37 mouse cellular contexts compared by ENCODE assay signal in genomic region chr5:134948085-134948439, GRCm38 (mm10). TPM values are rescaled to one million over a fixed set of nuclear protein-coding genes. Genes with fewer than 3 reads are reported as not detected.
DNase-seq lines count a peak whose midpoint lies in the region; ATAC-seq and TF ChIP-seq lines count a peak whose summit lies in the region.
"Had no signal": no experiment of that assay in that cellular context is flagged by ENCODE, and none has a peak within 500 bp of the region (broad histone marks: within the 10 kb centered on the region; RNA-seq: fewer than 3 reads in every experiment).

No protein-coding gene starts in this region.

- H3K27ac ChIP-seq in forebrain, embryonic 10.5 days, result 0 out of 2 replicates have a peak overlapping the region, but pooled peaks have one; percentile 15
- no peak overlapping the region for H3K27ac ChIP-seq in forebrain, postnatal 0 days (ENCODE audit: low read depth, low read length)
- peak overlapping the region; percentile 92 for H3K27ac ChIP-seq in lung, embryonic 16.5 days (ENCODE audit: low read length)
- H3K27ac ChIP-seq in ES-E14 (ENCODE audit: insufficient read depth, low read depth, low read length, poor library complexity, severe bottlenecking), result 0 out of 2 replicates have a peak overlapping the region, but pooled peaks have one; percentile 84
- peak overlapping the region; percentile 94 for H3K27ac ChIP-seq in stomach, embryonic 16.5 days (ENCODE audit: low read length)
- H3K27ac ChIP-seq in left cerebral cortex, adult 2 months, result no peak overlapping the region
- H3K27ac ChIP-seq in limb, embryonic 10.5 days, result no peak overlapping the region
- H3K27ac ChIP-seq: forebrain, embryonic 12.5 days; hindbrain, embryonic 14.5 days; liver, embryonic 14.5 days had no signal

- no peak for TF ChIP-seq CTCF in forebrain, postnatal 0 days (IDR thresholded peaks at IDR 0.05; ENCODE audit: low read depth)
- no peak for TF ChIP-seq CTCF in left cerebral cortex, adult 2 months (IDR thresholded peaks at IDR 0.05)

- no peak overlapping the region for H3K4me3 ChIP-seq in forebrain, embryonic 10.5 days
- no peak overlapping the region for H3K4me3 ChIP-seq in forebrain, postnatal 0 days (ENCODE audit: low read depth, low read length)
- no peak overlapping the region for H3K4me3 ChIP-seq in lung, embryonic 16.5 days (ENCODE audit: low read length)
- no peak overlapping the region for H3K4me3 ChIP-seq in ES-E14 (ENCODE audit: insufficient read depth in 1 of 2, low read depth in 1 of 2, low read length in 2 of 2, poor library complexity in 1 of 2, severe bottlenecking in 1 of 2)
- H3K4me3 ChIP-seq in stomach, embryonic 16.5 days (replicated peaks; ENCODE audit: low read length), result no peak overlapping the region
- no peak overlapping the region for H3K4me3 ChIP-seq in left cerebral cortex, adult 2 months
- no peak overlapping the region for H3K4me3 ChIP-seq in limb, embryonic 10.5 days
- H3K4me3 ChIP-seq: erythroblast, embryonic 14.5 days; forebrain, embryonic 12.5 days had no signal

- peaks cover 50% of the 10 kb centered on the region for H3K27me3 ChIP-seq in forebrain, embryonic 10.5 days (ENCODE audit: poor library complexity, severe bottlenecking)
- peaks cover 12% of the 10 kb centered on the region; the same call in 1 of the 2 replicates for H3K27me3 ChIP-seq in forebrain, postnatal 0 days (ENCODE audit: insufficient read depth, low read length)
- no peaks in the 10 kb centered on the region for H3K27me3 ChIP-seq in lung, embryonic 16.5 days (ENCODE audit: control insufficient read depth, insufficient read depth, low read depth, low read length)
- H3K27me3 ChIP-seq in stomach, embryonic 16.5 days (ENCODE audit: control insufficient read depth, insufficient read depth, low read length), result no peaks in the 10 kb centered on the region
- peaks cover 65% of the 10 kb centered on the region for H3K27me3 ChIP-seq in limb, embryonic 10.5 days (ENCODE audit: low read depth, poor library complexity, severe bottlenecking)

- WGBS in forebrain, embryonic 10.5 days, result 71% methylated on average over 4 of the region's 4 CpGs
- WGBS in forebrain, postnatal 0 days, result 62% methylated on average over 4 of the region's 4 CpGs
- 37% methylated on average over 4 of the region's 4 CpGs for WGBS in lung, embryonic 16.5 days
- WGBS in stomach, embryonic 16.5 days, result 49% methylated on average over 4 of the region's 4 CpGs
- WGBS in limb, embryonic 10.5 days, result 60% methylated on average over 4 of the region's 4 CpGs

- H3K9me3 ChIP-seq in forebrain, embryonic 10.5 days, result no peaks in the 10 kb centered on the region
- H3K9me3 ChIP-seq in forebrain, postnatal 0 days (ENCODE audit: low read length), result no peaks in the 10 kb centered on the region
- no peaks in the 10 kb centered on the region for H3K9me3 ChIP-seq in lung, embryonic 16.5 days (ENCODE audit: control insufficient read depth, low read length)
- no peaks in the 10 kb centered on the region for H3K9me3 ChIP-seq in ES-E14 (ENCODE audit: control insufficient read depth, insufficient read depth, low read depth, low read length)
- H3K9me3 ChIP-seq in stomach, embryonic 16.5 days (replicated peaks; ENCODE audit: control insufficient read depth, low read length), result no peaks in the 10 kb centered on the region
- no peaks in the 10 kb centered on the region for H3K9me3 ChIP-seq in limb, embryonic 10.5 days (replicated peaks)
- H3K9me3 ChIP-seq: forebrain, embryonic 12.5 days had no signal

- no peak for ATAC-seq in forebrain, postnatal 0 days
- no peak for ATAC-seq in lung, embryonic 16.5 days (ENCODE audit: low read depth)
- no peak for ATAC-seq in stomach, embryonic 16.5 days (ENCODE audit: insufficient read depth, low FRiP score)

- in situ Hi-C loops in ES-E14 (cut with MboI; ENCODE audit: low sequenced_read_pairs in 2 of 2, unreplicated experiment in 2 of 2), result no loop called here

- H3K9ac ChIP-seq in forebrain, postnatal 0 days, result no peak overlapping the region
- H3K9ac ChIP-seq in lung, embryonic 16.5 days (ENCODE audit: low read length), result 0 out of 2 replicates have a peak overlapping the region, but pooled peaks have one; percentile 9
- H3K9ac ChIP-seq in ES-E14 (ENCODE audit: insufficient read depth, low read depth, low read length, poor library complexity, severe bottlenecking), result no peak overlapping the region
- peak overlapping the region; percentile 31; the same call in 1 of the 2 replicates for H3K9ac ChIP-seq in stomach, embryonic 16.5 days (ENCODE audit: low read length)
- H3K9ac ChIP-seq: forebrain, embryonic 12.5 days; hindbrain, embryonic 14.5 days; liver, embryonic 14.5 days had no signal

- no peak for DNase-seq in forebrain, embryonic 10.5 days (ENCODE audit: extremely low spot score, low spot score)
- no peak for DNase-seq in forebrain, postnatal 0 days
- DNase-seq in lung, postnatal 10 days, result no peak
- DNase-seq in ES-E14 (ENCODE audit: low read depth, low spot score), result no peak
- DNase-seq in left cerebral cortex, adult 2 months (ENCODE audit: extremely low spot score in 1 of 2, low spot score in 2 of 2), result no peak
- DNase-seq in limb, embryonic 10.5 days (ENCODE audit: low spot score), result no peak
- DNase-seq: adrenal gland, postnatal 25 days; cerebellum, adult 11-12 months; cerebellum, postnatal 10 days; gastrocnemius, postnatal 14 days; kidney, adult 8-10 months; kidney, postnatal 4 days; liver; midbrain, embryonic 14.5 days; right cerebral cortex, postnatal 14 days had no signal

- H3K4me2 ChIP-seq in forebrain, postnatal 0 days (ENCODE audit: low read depth), result no peak overlapping the region
- H3K4me2 ChIP-seq in lung, embryonic 16.5 days (ENCODE audit: low read depth, low read length), result no peak overlapping the region
- H3K4me2 ChIP-seq in stomach, embryonic 16.5 days (ENCODE audit: low read depth, low read length), result no peak overlapping the region
- H3K4me2 ChIP-seq: forebrain, embryonic 12.5 days; heart, embryonic 11.5 days; hindbrain, embryonic 14.5 days had no signal

- intact Hi-C loops in left cerebral cortex, adult 2 months (cut with DNase I), result no loop called here

- H3K4me1 ChIP-seq in forebrain, embryonic 10.5 days, result peaks cover 36% of the 10 kb centered on the region
- no peaks in the 10 kb centered on the region for H3K4me1 ChIP-seq in forebrain, postnatal 0 days (ENCODE audit: insufficient read depth)
- peaks cover 32% of the 10 kb centered on the region for H3K4me1 ChIP-seq in lung, embryonic 16.5 days (replicated peaks; ENCODE audit: control insufficient read depth, insufficient read depth, low read length)
- H3K4me1 ChIP-seq in ES-E14 (ENCODE audit: control insufficient read depth in 2 of 2, insufficient read depth in 2 of 2, low read length in 2 of 2, poor library complexity in 1 of 2), result peaks cover 10 to 43% of the 10 kb centered on the region in 2 experiments
- H3K4me1 ChIP-seq in stomach, embryonic 16.5 days (ENCODE audit: control insufficient read depth, insufficient read depth, low read length), result peaks cover 23% of the 10 kb centered on the region
- H3K4me1 ChIP-seq in limb, embryonic 10.5 days, result peaks cover 32% of the 10 kb centered on the region

- H3K36me3 ChIP-seq in forebrain, embryonic 10.5 days (replicated peaks), result no peaks in the 10 kb centered on the region
- H3K36me3 ChIP-seq in forebrain, postnatal 0 days (ENCODE audit: insufficient read depth), result no peaks in the 10 kb centered on the region
- no peaks in the 10 kb centered on the region for H3K36me3 ChIP-seq in lung, embryonic 16.5 days (ENCODE audit: control insufficient read depth, insufficient read depth, low read length)
- peaks cover 7% of the 10 kb centered on the region; the same call in 1 of the 2 replicates for H3K36me3 ChIP-seq in ES-E14 (ENCODE audit: control insufficient read depth, insufficient read depth, low read length, poor library complexity, severe bottlenecking)
- H3K36me3 ChIP-seq in stomach, embryonic 16.5 days (ENCODE audit: control insufficient read depth, insufficient read depth, low read length), result no peaks in the 10 kb centered on the region
- H3K36me3 ChIP-seq in limb, embryonic 10.5 days, result no peaks in the 10 kb centered on the region
- H3K36me3 ChIP-seq: forebrain, embryonic 12.5 days had no signal

RNA-seq across cellular contexts. Expression of gene Cldn4, which starts 1.3 kb away (rescaled TPM):
- 6.2 and 6.3 TPM in 2 replicates for polyA plus RNA-seq in forebrain, embryonic 10.5 days (2016; fragmentation: Nextera tagmentation; extraction: Ambion mirVana)
- not detected in 2 replicates for total RNA-seq in forebrain, postnatal 0 days (2014; rRNA removed)
- not detected in 2 replicates for polyA plus RNA-seq in forebrain, postnatal 0 days (2015; fragmentation: Nextera tagmentation; extraction: Ambion mirVana)
- polyA plus RNA-seq in lung, embryonic 16.5 days (2015; fragmentation: Nextera tagmentation; extraction: Ambion mirVana), result 33.0 and 33.1 TPM in 2 replicates
- 150 and 350 TPM in 2 replicates for total RNA-seq in ES-E14 (2012; rRNA removed)
- polyA plus RNA-seq in stomach, embryonic 16.5 days (2015; fragmentation: Nextera tagmentation; extraction: Ambion mirVana), result 73.1 and 90.8 TPM in 2 replicates
- total RNA-seq in left cerebral cortex, adult 2 months (2021), result not detected
- polyA plus RNA-seq in limb, embryonic 10.5 days (2016; fragmentation: Nextera tagmentation; extraction: Ambion mirVana), result 9.8 and 10.0 TPM in 2 replicates
- total RNA-seq: adrenal gland, adult 18-20 months; adrenal gland, postnatal 25 days; common myeloid progenitor, adult 5-6 weeks; gastrocnemius, postnatal 14 days; granulocyte monocyte progenitor cell, adult 5-6 weeks; hematopoietic stem cell, adult 5-6 weeks; layer of hippocampus, adult 8-10 months; layer of hippocampus, postnatal 25 days; monocyte, adult 5-6 weeks had no signal
- polyA plus RNA-seq: erythroblast, embryonic 14.5 days; heart, postnatal 0 days; hindbrain, embryonic 14.5 days; midbrain, embryonic 14.5 days; neural tube, embryonic 14.5 days had no signal

RNA-seq across cellular contexts. Expression of gene Mettl27, which starts 15.9 kb away (rescaled TPM):
- polyA plus RNA-seq in forebrain, embryonic 10.5 days (2016; fragmentation: Nextera tagmentation; extraction: Ambion mirVana), result 10.3 and 11.8 TPM in 2 replicates
- total RNA-seq in forebrain, postnatal 0 days (2014; rRNA removed), result 4.5 and 10.1 TPM in 2 replicates
- 6.8 and 11.2 TPM in 2 replicates for polyA plus RNA-seq in forebrain, postnatal 0 days (2015; fragmentation: Nextera tagmentation; extraction: Ambion mirVana)
- polyA plus RNA-seq in lung, embryonic 16.5 days (2015; fragmentation: Nextera tagmentation; extraction: Ambion mirVana), result 30.6 and 33.5 TPM in 2 replicates
- total RNA-seq in ES-E14 (2012; rRNA removed), result 15.6 and 17.3 TPM in 2 replicates
- polyA plus RNA-seq in stomach, embryonic 16.5 days (2015; fragmentation: Nextera tagmentation; extraction: Ambion mirVana), result 14.1 and 14.8 TPM in 2 replicates
- 1 to 10 TPM; 7.5 to 9.3 TPM for total RNA-seq in left cerebral cortex, adult 2 months (2021)
- polyA plus RNA-seq in limb, embryonic 10.5 days (2016; fragmentation: Nextera tagmentation; extraction: Ambion mirVana), result 11.0 and 16.5 TPM in 2 replicates
- total RNA-seq: monocyte, adult 5-6 weeks had no signal

RNA-seq across cellular contexts. Expression of gene Cldn13, which starts 32.7 kb away (rescaled TPM):
- 2.0 and 4.9 TPM in 2 replicates for polyA plus RNA-seq in forebrain, embryonic 10.5 days (2016; fragmentation: Nextera tagmentation; extraction: Ambion mirVana)
- not detected in 2 replicates for total RNA-seq in forebrain, postnatal 0 days (2014; rRNA removed)
- polyA plus RNA-seq in forebrain, postnatal 0 days (2015; fragmentation: Nextera tagmentation; extraction: Ambion mirVana), result not detected in 2 replicates
- polyA plus RNA-seq in lung, embryonic 16.5 days (2015; fragmentation: Nextera tagmentation; extraction: Ambion mirVana), result 0.75 and 3.3 TPM in 2 replicates
- total RNA-seq in ES-E14 (2012; rRNA removed), result not detected in 2 replicates
- polyA plus RNA-seq in stomach, embryonic 16.5 days (2015; fragmentation: Nextera tagmentation; extraction: Ambion mirVana), result 8.6 and 13.5 TPM in 2 replicates
- total RNA-seq in left cerebral cortex, adult 2 months (2021), result not detected
- 2.1 and 2.3 TPM in 2 replicates for polyA plus RNA-seq in limb, embryonic 10.5 days (2016; fragmentation: Nextera tagmentation; extraction: Ambion mirVana)
- total RNA-seq: adrenal gland, adult 18-20 months; adrenal gland, postnatal 25 days; CH12.LX; gastrocnemius, postnatal 14 days; granulocyte monocyte progenitor cell, adult 5-6 weeks; layer of hippocampus, adult 8-10 months; layer of hippocampus, postnatal 25 days; monocyte, adult 5-6 weeks had no signal
- polyA plus RNA-seq: C2C12; midbrain, embryonic 14.5 days; small intestine, adult 2 months had no signal

RNA-seq across cellular contexts. Expression of gene Cldn3, which starts 38.0 kb away (rescaled TPM):
- 10.8 and 14.9 TPM in 2 replicates for polyA plus RNA-seq in forebrain, embryonic 10.5 days (2016; fragmentation: Nextera tagmentation; extraction: Ambion mirVana)
- total RNA-seq in forebrain, postnatal 0 days (2014; rRNA removed), result 5.5 and 8.8 TPM in 2 replicates
- 10.6 and 10.9 TPM in 2 replicates for polyA plus RNA-seq in forebrain, postnatal 0 days (2015; fragmentation: Nextera tagmentation; extraction: Ambion mirVana)
- polyA plus RNA-seq in lung, embryonic 16.5 days (2015; fragmentation: Nextera tagmentation; extraction: Ambion mirVana), result 328 and 355 TPM in 2 replicates
- 8.4 and 24.1 TPM in 2 replicates for total RNA-seq in ES-E14 (2012; rRNA removed)
- 83.9 and 89.2 TPM in 2 replicates for polyA plus RNA-seq in stomach, embryonic 16.5 days (2015; fragmentation: Nextera tagmentation; extraction: Ambion mirVana)
- under 1 TPM; 0.81 to 0.82 TPM for total RNA-seq in left cerebral cortex, adult 2 months (2021)
- 8.3 and 10.3 TPM in 2 replicates for polyA plus RNA-seq in limb, embryonic 10.5 days (2016; fragmentation: Nextera tagmentation; extraction: Ambion mirVana)
- total RNA-seq: CH12.LX; common myeloid progenitor, adult 5-6 weeks; granulocyte monocyte progenitor cell, adult 5-6 weeks; hematopoietic stem cell, adult 5-6 weeks; monocyte, adult 5-6 weeks had no signal
- polyA plus RNA-seq: C2C12 had no signal

RNA-seq across cellular contexts. Expression of gene Tmem270, which starts 41.5 kb away (rescaled TPM):
- not detected in 2 replicates for polyA plus RNA-seq in forebrain, embryonic 10.5 days (2016; fragmentation: Nextera tagmentation; extraction: Ambion mirVana)
- not detected in 2 replicates for total RNA-seq in forebrain, postnatal 0 days (2014; rRNA removed)
- not detected in 2 replicates for polyA plus RNA-seq in forebrain, postnatal 0 days (2015; fragmentation: Nextera tagmentation; extraction: Ambion mirVana)
- not detected in 2 replicates for polyA plus RNA-seq in lung, embryonic 16.5 days (2015; fragmentation: Nextera tagmentation; extraction: Ambion mirVana)
- total RNA-seq in ES-E14 (2012; rRNA removed), result not detected in 2 replicates
- polyA plus RNA-seq in stomach, embryonic 16.5 days (2015; fragmentation: Nextera tagmentation; extraction: Ambion mirVana), result not detected in 2 replicates
- not detected for total RNA-seq in left cerebral cortex, adult 2 months (2021)
- polyA plus RNA-seq in limb, embryonic 10.5 days (2016; fragmentation: Nextera tagmentation; extraction: Ambion mirVana), result not detected in 2 replicates
- total RNA-seq: adrenal gland, adult 18-20 months; adrenal gland, postnatal 25 days; CH12.LX; common myeloid progenitor, adult 5-6 weeks; gastrocnemius, postnatal 14 days; granulocyte monocyte progenitor cell, adult 5-6 weeks; hematopoietic stem cell, adult 5-6 weeks; layer of hippocampus, adult 8-10 months; layer of hippocampus, postnatal 25 days; monocyte, adult 5-6 weeks had no signal
- polyA plus RNA-seq: C2C12; embryonic facial prominence, embryonic 14.5 days; forebrain, embryonic 12.5 days; heart, embryonic 11.5 days; heart, postnatal 0 days; hindbrain, embryonic 14.5 days; kidney, postnatal 0 days; limb, embryonic 11.5 days; midbrain, embryonic 14.5 days; neural tube, embryonic 14.5 days; small intestine, adult 2 months had no signal

Comparison
In these comparisons a context has a peak if more than half of its experiments do, and no peak if none do; other contexts are left out.
1. H3K27ac ChIP-seq: peak in forebrain, embryonic 10.5 days (single experiment), lung, embryonic 16.5 days (single experiment), ES-E14 (single experiment) and stomach, embryonic 16.5 days (single experiment); none in forebrain, postnatal 0 days (single experiment), left cerebral cortex, adult 2 months (single experiment) and limb, embryonic 10.5 days (single experiment).
2. H3K9ac ChIP-seq: peak in lung, embryonic 16.5 days (single experiment) and stomach, embryonic 16.5 days (single experiment); none in forebrain, postnatal 0 days (single experiment) and ES-E14 (single experiment).